Mouse (Mus musculus) heart, embryonic 16.5 days (tissue): Measurements from ENCODE around the gene Arf6. TPM values are rescaled to one million over a fixed set of nuclear protein-coding genes. Genes with fewer than 3 reads are reported as not detected.
"Not testable (repeated sequence)": the region's sequence is repeated elsewhere in the genome, so short reads cannot be mapped to it uniquely, and the experiment has no call there.

Experiments used
- ATAC-seq: fragments of 200-750 bp; cut with Nextera tagmentation; replicated peaks from 2 replicates; pipeline ENCODE4 v1.8.0; 2017; ENCODE audit warnings: moderate number of reproducible peaks; ENCODE audit not compliant: insufficient read depth, low FRiP score; ENCODE audit errors: extremely low read depth
- H3K27ac ChIP-seq: fragments of 300-500 bp; sonication (generic); 2 replicates; pipeline ENCODE4 v1.5.1; 2014; ENCODE audit warnings: mild to moderate bottlenecking, low read length, control low read depth, moderate library complexity
- H3K27me3 ChIP-seq: fragments of 300-500 bp; sonication (generic); 2 replicates; pipeline ENCODE4 v1.6.1; 2014; ENCODE audit warnings: low read length, mixed read lengths; ENCODE audit not compliant: control insufficient read depth, insufficient read depth
- H3K36me3 ChIP-seq: fragments of 300-500 bp; sonication (generic); 2 replicates; pipeline ENCODE4 v1.6.1; 2014; ENCODE audit not compliant: control insufficient read depth, insufficient read depth
- H3K4me1 ChIP-seq: fragments of 300-500 bp; sonication (generic); 2 replicates; pipeline ENCODE4 v1.6.1; 2014; ENCODE audit warnings: low read length, mixed read lengths; ENCODE audit not compliant: control insufficient read depth, insufficient read depth
- H3K4me2 ChIP-seq: fragments of 300-500 bp; sonication (generic); 2 replicates; pipeline ENCODE4 v1.6.1; 2014; ENCODE audit warnings: low read depth, mild to moderate bottlenecking, control low read depth, low read length
- H3K4me3 ChIP-seq: fragments of 300-500 bp; sonication (generic); 2 replicates; pipeline ENCODE4 v1.5.1; 2014; ENCODE audit warnings: mild to moderate bottlenecking, control low read depth, low read length
- H3K9ac ChIP-seq: fragments of 300-500 bp; sonication (generic); 2 replicates; pipeline ENCODE4 v1.6.1; 2014; ENCODE audit warnings: low read length, control low read depth
- H3K9me3 ChIP-seq: fragments of 300-500 bp; sonication (generic); replicated peaks from 2 replicates; pipeline ENCODE4 v1.6.1; 2016; ENCODE audit warnings: low read length; ENCODE audit not compliant: control insufficient read depth
- WGBS: fragments of 180-500 bp; shearing (Covaris S2); extraction: QIAGEN DNeasy Blood & Tissue Kit; methylation state at CpG from one replicate; pipeline ENCODE4 v1.1.7; 2014; 5-methylcytosine and 5-hydroxymethylcytosine counted together
- polyA plus RNA-seq: library from polyadenylated mRNA; unstranded; fragments of >200 nt; fragmentation: Nextera tagmentation; extraction: Ambion mirVana; gene quantifications from 2 replicates; pipeline ENCODE4 v1.2.1, GENCODE M21; 2015

Gene Arf6
- polyA plus RNA-seq, 1 experiment from 2014 or later = 31.1 TPM

DNA sequence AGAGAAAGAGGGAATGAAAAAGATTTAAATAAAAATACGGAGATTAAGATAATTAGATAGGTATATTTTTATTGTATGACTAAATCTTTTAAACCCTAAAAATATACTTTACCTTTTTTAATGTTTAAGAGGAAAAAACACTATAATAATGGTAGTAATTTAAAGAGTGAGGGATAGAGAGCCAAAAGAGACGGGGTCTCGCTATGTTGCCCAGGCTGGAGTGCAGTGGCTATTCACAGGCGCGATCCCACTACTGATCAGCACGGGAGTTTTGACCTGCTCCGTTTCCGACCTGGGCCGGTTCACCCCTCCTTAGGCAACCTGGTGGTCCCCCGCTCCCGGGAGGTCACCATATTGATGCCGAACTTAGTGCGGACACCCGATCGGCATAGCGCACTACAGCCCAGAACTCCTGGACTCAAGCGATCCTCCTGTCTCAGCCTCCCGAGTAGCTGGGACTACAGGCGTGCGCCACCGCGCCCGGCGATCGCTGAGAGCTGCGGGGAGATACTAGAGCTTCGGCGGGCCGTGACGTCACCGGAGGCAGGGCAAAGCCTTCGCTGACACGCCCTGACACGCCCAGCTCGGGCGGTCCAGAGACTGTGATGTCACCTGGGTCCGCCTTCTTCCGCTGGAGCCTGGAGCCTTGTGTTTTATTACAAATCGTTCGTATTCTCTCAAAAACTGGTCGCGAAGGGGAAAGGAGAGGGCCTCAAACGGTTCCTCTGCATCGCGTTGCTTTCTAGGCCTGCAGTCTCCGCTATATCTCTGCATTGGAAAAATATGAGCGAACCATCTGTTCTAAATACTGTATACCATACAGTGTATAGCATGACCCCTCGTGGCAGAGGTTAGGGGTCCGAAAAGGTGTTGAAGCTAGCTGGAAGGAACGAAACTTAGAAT is 10.7 kb upstream of the Arf6 start:
- Histone ChIP-seq H3K4me2 (peak overlapping the region; percentile 89), H3K27ac (peak overlapping the region; percentile 97), H3K4me3 (peak overlapping the region; percentile 72), H3K9ac (peak overlapping the region; percentile 83), H3K4me1 (peaks cover 20% of the 10 kb centered on the region)
- ATAC-seq = peak; percentile 93
- WGBS = under 1% methylated on average over 39 of the region's 50 CpGs
- H3K36me3 ChIP-seq, H3K9me3 ChIP-seq, H3K27me3 ChIP-seq: not testable (repeated sequence)

DNA sequence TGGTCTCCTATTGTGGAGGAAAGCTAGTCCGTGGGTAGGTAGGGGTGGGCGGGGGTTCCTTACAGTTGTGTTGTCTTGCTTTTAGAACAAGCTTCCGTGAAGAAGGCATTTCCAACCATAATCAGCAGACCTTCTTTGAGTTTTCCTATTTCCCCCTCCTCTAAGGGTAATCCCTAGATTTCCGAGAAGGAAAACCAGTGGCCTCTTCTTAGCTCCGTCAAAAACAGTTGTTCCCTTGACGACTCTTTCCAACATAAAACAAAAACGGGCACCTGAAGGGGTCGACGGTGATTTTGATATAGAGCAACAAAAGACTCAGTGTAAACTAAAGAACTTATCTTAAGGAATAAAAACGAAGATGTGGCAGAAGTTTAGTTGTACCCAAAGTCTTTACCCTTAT is 10.0 kb upstream of the Arf6 start:
- Histone ChIP-seq H3K4me2 (peak overlapping the region; percentile 89), H3K4me1 (peaks cover 20% of the 10 kb centered on the region), H3K9me3 (no peaks in the 10 kb centered on the region), H3K4me3 (peak overlapping the region; percentile 72), H3K27me3 (no peaks in the 10 kb centered on the region), H3K27ac (peak overlapping the region; percentile 97), H3K9ac (peak overlapping the region; percentile 83), H3K36me3 (no peaks in the 10 kb centered on the region)
- no peak; the same call in 1 of the 2 replicates for ATAC-seq
- WGBS = 3% methylated on average over 10 of the region's 10 CpGs

DNA sequence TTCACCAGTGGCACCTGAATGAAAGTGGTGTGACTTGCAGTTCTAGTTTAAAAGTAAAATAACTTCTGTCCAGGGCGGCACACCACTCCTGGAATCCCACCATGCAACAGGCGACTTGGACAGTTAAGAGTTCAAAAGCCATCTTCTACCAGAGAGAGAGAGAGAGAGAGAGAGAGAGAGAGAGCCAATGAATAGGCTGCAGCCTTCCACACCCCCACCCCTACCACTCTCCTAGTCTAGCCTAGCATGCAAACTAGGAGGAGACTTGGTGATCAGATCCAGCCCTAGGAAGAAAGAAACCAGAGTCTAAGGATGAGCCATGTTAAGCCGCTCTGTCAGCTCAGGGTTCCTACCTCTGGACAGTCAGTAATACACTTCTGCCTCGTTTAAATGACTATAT is 9.6 kb upstream of the Arf6 start:
- Histone ChIP-seq H3K4me1 (peaks cover 20% of the 10 kb centered on the region), H3K27me3 (no peaks in the 10 kb centered on the region), H3K27ac (peak overlapping the region; percentile 97), H3K4me2 (peak overlapping the region; percentile 89), H3K4me3 (peak overlapping the region; percentile 72; the same call in 1 of the 2 replicates), H3K9me3 (no peaks in the 10 kb centered on the region), H3K9ac (no peak overlapping the region; the same call in 1 of the 2 replicates), H3K36me3 (no peaks in the 10 kb centered on the region)
- 35% methylated on average over 4 of the region's 4 CpGs for WGBS
- no peak for ATAC-seq

DNA sequence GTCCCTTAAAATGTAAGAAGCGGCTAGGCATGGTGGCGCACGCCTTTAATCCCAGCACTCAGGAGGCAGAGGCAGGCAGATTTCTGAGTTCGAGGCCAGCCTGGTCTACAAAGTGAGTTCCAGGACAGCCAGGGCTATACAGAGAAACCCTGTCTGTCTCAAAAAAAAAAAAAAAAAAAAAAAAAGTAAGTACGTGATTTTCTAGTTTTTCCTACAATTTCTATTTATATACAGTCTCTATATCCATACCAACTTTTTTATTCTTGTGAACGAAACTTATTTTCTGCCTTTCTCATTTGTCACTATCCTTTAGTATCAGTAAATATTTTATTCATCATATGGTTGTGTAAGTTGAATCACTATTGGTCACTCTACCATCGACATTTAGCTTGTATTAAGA is 8.8 kb upstream of the Arf6 start:
- not testable (repeated sequence) for H3K4me3 ChIP-seq, H3K9me3 ChIP-seq, H3K27ac ChIP-seq, H3K27me3 ChIP-seq, H3K4me2 ChIP-seq, H3K9ac ChIP-seq, H3K36me3 ChIP-seq, ATAC-seq
- H3K4me1 ChIP-seq = peaks cover 18% of the 10 kb centered on the region
- 94% methylated on average over 7 of the region's 7 CpGs for WGBS

DNA sequence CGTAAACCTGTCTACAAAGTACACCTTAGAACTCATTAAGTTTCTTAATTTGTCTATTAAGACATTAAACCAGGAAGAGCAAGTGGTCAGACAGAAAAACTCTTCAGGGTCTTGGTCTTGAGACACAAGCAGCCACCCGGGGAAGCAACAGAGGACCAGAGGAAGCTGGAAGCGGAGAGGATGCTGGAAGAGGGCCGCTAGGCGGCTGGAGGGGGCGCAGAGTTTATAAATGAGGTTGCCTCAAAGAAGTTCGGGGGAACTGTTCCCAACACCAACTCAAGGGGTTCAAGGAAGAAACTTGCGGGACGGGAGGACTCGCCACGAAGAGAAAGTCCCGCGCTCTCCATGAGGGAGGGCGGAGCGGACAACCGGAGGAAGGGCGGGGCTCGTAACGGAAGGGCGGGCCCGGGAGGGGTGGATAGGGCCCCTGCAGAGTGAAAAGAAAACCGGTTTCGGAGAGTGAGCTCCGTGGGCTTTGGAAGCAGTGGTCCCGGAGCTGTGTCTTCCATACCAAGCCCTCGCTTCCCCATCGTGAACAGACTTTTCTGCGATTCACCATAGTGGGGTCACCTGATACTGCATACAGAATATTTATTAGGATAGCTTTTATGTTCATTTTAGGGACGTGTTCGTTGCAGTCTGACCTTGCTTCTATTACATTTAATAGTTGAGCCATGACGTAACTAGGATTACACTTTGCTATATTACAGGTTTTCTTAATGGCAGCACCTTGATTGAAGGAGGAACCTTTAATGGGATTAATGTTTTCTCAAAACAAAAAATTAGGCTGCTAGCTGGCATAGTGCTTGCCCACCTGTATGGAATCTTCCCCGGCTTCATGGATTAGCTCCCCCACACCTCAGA is 7.8 kb upstream of the Arf6 start:
- 3% methylated on average over 32 of the region's 32 CpGs for WGBS

DNA sequence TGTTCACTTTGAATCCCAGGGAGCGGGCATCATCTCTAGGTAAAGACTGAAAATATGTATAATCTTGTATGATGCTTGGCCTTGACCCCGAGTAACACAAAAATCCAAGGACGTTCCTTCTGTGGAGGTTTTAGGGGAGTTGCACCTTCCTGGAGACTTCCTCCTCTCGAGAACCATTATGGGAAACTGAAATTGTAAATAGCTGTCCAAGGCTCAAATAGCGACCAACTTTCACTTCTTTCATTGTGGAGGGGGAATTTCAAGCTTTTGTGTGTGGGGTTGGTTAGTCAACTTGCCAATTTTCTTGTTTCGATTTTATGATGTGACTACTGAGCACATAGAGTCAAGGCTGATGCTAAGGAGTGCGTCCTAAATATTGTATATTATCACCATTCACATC is 6.2 kb upstream of the Arf6 start:
- Histone ChIP-seq H3K4me1 (peaks cover 19% of the 10 kb centered on the region), H3K4me3 (no peak overlapping the region), H3K4me2 (no peak overlapping the region), H3K9me3 (no peaks in the 10 kb centered on the region), H3K9ac (no peak overlapping the region), H3K27me3 (no peaks in the 10 kb centered on the region), H3K36me3 (no peaks in the 10 kb centered on the region), H3K27ac (no peak overlapping the region)
- ATAC-seq = no peak
- WGBS = 76% methylated on average over 7 of the region's 7 CpGs

More for the DNA sequence above, 7.8 kb upstream of the Arf6 start:
- no peaks in the 10 kb centered on the region for H3K36me3 ChIP-seq
- H3K4me1 ChIP-seq = peaks cover 18% of the 10 kb centered on the region
- H3K9ac ChIP-seq = peak overlapping the region; percentile 82
- no peaks in the 10 kb centered on the region for H3K27me3 ChIP-seq
- H3K4me2 ChIP-seq = peak overlapping the region; percentile 66
- H3K4me3 ChIP-seq = peak overlapping the region; percentile 67
- no peaks in the 10 kb centered on the region for H3K9me3 ChIP-seq
- H3K27ac ChIP-seq = peak overlapping the region; percentile 85
- ATAC-seq = peak; percentile 45

DNA sequence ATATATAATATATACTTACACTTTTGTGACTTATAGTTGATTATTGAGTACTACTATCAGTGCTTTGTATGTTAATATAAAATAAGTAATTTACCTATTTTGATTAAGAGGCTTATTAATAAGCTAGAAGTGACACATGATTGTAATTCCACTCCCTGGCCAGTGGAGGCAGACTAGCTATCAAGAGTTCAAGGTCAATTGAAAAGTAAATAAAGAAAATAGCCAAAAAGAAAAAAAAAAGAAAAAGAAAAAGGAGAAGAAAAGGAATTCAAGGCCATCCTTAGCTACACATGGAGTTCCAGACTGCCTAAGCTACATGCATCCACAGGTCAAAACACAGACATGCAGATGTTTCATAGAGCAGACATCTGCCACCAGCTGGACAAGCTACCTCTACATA is 5.5 kb upstream of the Arf6 start:
- Histone ChIP-seq H3K27ac (no peak overlapping the region), H3K4me2 (no peak overlapping the region), H3K27me3 (no peaks in the 10 kb centered on the region), H3K9me3 (no peaks in the 10 kb centered on the region), H3K4me3 (no peak overlapping the region), H3K9ac (no peak overlapping the region), H3K36me3 (no peaks in the 10 kb centered on the region), H3K4me1 (peaks cover 21% of the 10 kb centered on the region)
- no peak for ATAC-seq

DNA sequence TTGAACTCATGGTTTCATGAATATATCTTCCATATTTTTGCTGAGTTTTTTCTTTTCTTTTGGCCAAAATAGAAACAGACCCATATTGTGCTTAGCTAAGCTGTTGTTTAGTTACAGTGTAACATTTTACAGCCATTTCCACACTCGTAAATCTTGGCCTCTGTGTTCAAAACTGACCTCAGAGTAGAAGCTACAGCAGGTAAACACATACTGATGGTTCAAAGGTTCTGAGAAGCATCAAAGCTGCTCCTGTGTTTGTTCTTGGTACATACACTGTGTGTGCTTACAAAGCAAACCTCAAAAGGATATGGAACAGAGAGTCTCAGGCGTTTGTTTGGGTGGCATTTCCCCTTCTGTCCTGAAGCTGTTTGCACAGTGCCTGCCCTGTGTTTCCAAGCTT is 4.4 kb upstream of the Arf6 start:
- no peak overlapping the region for H3K9ac ChIP-seq
- WGBS = 53% methylated on average over 2 of the region's 2 CpGs
- H3K4me3 ChIP-seq = no peak overlapping the region
- no peaks in the 10 kb centered on the region for H3K9me3 ChIP-seq
- H3K4me1 ChIP-seq = peaks cover 14% of the 10 kb centered on the region
- no peaks in the 10 kb centered on the region for H3K27me3 ChIP-seq
- H3K4me2 ChIP-seq = no peak overlapping the region
- ATAC-seq = no peak
- no peak overlapping the region for H3K27ac ChIP-seq
- no peaks in the 10 kb centered on the region for H3K36me3 ChIP-seq

DNA sequence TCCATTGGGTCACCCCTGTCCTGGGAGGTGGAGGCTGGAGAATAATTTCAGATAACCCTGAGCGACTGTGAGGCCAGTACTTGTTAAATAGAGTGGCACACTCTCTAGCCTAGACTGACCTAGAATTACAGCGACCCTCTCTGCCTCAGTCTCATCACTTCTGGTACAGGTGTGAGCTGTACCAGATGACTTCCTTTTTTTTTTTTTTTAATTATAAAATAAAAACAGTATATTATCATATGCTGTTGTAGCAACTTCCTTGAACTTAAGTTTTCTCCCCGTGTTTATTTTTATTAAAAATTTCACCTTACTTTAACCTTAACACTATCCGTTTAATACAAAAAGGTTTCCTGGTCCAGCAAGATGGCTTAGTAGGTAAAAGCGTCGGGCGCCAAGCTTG is 1.0 kb upstream of the Arf6 start:
- H3K4me1 ChIP-seq = peaks cover 10% of the 10 kb centered on the region
- no peak for ATAC-seq
- WGBS = 12% methylated on average over 7 of the region's 7 CpGs
- peak overlapping the region; percentile 98 for H3K27ac ChIP-seq
- peak overlapping the region; percentile 90 for H3K4me2 ChIP-seq
- peaks cover 4% of the 10 kb centered on the region; the same call in 1 of the 2 replicates for H3K36me3 ChIP-seq
- no peaks in the 10 kb centered on the region for H3K9me3 ChIP-seq
- peak overlapping the region; percentile 98 for H3K9ac ChIP-seq
- H3K27me3 ChIP-seq = no peaks in the 10 kb centered on the region
- peak overlapping the region; percentile 85 for H3K4me3 ChIP-seq
